Mouse (Mus musculus) forebrain, embryonic 14.5 days (tissue): Measurements from ENCODE around the gene Cyp2w1. TPM values are rescaled to one million over a fixed set of nuclear protein-coding genes. Genes with fewer than 3 reads are reported as not detected.

Experiments
- ATAC-seq: fragments of 200-750 bp; cut with Nextera tagmentation; 2 replicates; pipeline ENCODE4 v1.8.0; 2017; ENCODE audit warnings: mild to moderate bottlenecking, moderate library complexity
- DNase-seq: peaks from one replicate; pipeline ENCODE4 v3.0.0-alpha.2; 2015; ENCODE audit warnings: low spot score
- H3K27ac ChIP-seq: fragments of 300-500 bp; sonication (generic); 2 replicates; pipeline ENCODE4 v1.5.1; 2014; ENCODE audit warnings: low read depth, mild to moderate bottlenecking, control low read depth, low read length, moderate library complexity
- H3K27me3 ChIP-seq: fragments of 300-500 bp; sonication (generic); replicated peaks from 2 replicates; pipeline ENCODE4 v1.6.1; 2014; ENCODE audit warnings: low read length, control low read depth, mixed read lengths; ENCODE audit not compliant: control insufficient read depth, insufficient read depth
- H3K36me3 ChIP-seq: fragments of 300-500 bp; sonication (generic); 2 replicates; pipeline ENCODE4 v1.6.1; 2014; ENCODE audit warnings: low read length, control low read depth; ENCODE audit not compliant: control insufficient read depth, insufficient read depth
- H3K4me1 ChIP-seq: fragments of 300-500 bp; sonication (generic); 2 replicates; pipeline ENCODE4 v1.6.1; 2014; ENCODE audit warnings: antibody characterized with exemption, low read length, control low read depth; ENCODE audit not compliant: control insufficient read depth, insufficient read depth
- H3K4me2 ChIP-seq: fragments of 300-500 bp; sonication (generic); 2 replicates; pipeline ENCODE4 v1.6.1; 2014; ENCODE audit warnings: mild to moderate bottlenecking, control low read depth, low read length
- H3K4me3 ChIP-seq: fragments of 300-500 bp; sonication (generic); 2 replicates; pipeline ENCODE4 v1.5.1; 2014; ENCODE audit warnings: low read depth, low read length, control low read depth
- H3K9ac ChIP-seq: fragments of 300-500 bp; sonication (generic); 2 replicates; pipeline ENCODE4 v1.6.1; 2014; ENCODE audit warnings: mild to moderate bottlenecking, low read length, control low read depth, moderate library complexity
- H3K9me3 ChIP-seq: fragments of 300-500 bp; sonication (generic); replicated peaks from 2 replicates; pipeline ENCODE4 v1.6.1; 2016; ENCODE audit warnings: low read length, control low read depth, mixed read lengths; ENCODE audit not compliant: control insufficient read depth
- WGBS: fragments of 180-500 bp; shearing (Covaris S2); extraction: QIAGEN DNeasy Blood & Tissue Kit; methylation state at CpG from one replicate; pipeline ENCODE4 v1.1.7; 2014; 5-methylcytosine and 5-hydroxymethylcytosine counted together
- polyA plus RNA-seq: library from polyadenylated mRNA; unstranded; fragments of >200 nt; fragmentation: Nextera tagmentation; extraction: Ambion mirVana; gene quantifications from 2 replicates; pipeline ENCODE4 v1.2.1, GENCODE M21; 2014

Gene Cyp2w1
- polyA plus RNA-seq, 1 experiment from 2014 or later, result not detected

DNA sequence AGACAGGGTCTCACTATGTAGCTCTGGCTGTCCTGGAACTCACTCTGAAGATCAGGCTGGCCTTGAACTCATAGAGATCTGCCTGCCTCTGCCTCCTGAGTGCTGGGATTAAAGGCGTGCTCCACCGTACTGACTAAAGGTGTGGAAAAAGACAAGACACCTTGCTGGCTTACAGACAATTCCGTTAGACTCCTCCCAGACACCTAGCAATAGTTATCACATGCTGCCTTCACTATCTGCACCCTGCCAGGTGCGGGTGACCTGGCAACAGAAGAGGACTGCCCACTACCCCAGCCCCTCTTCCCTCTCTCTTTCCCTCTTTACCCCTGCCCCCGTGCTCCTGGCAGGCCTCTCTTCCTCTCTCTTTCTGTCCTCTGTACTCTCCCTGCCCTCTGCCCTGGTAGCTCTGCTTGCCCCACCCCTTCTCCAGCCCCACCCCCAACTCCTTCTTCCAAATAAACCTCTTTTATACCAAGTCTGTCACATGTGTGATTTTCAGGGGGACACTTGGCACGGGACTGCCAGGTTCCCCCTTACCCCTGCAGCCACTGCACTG lies 21.6 kb downstream of the Cyp2w1 start:
- DNase-seq (no peak), ATAC-seq (no peak)
- WGBS, result 83% methylated on average over 6 of the region's 6 CpGs
- Histone ChIP-seq H3K27ac (no peak overlapping the region), H3K9ac (no peak overlapping the region), H3K4me2 (no peak overlapping the region), H3K9me3 (no peaks in the 10 kb centered on the region), H3K27me3 (no peaks in the 10 kb centered on the region), H3K4me3 (no peak overlapping the region), H3K4me1 (peaks cover 9% of the 10 kb centered on the region), H3K36me3 (no peaks in the 10 kb centered on the region)

DNA sequence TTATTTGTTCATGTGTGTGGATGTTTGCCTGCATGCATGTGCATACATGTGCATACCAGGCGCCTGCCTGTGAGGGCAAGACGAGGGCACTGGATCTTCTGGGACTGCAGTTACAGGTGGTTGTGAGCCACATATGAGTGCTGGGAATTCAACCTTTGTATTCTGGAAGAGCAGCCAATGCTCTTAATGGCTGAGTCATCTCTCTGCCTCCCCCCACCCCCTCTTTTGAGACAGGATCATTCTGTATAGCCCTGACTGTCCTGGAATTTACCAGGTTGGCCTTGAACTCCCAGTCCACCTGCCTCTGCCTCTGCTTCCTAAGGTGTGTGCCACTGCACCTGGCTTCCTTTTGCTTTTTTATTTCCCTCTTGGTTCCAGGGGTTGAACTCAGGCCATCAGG lies 22.4 kb downstream of the Cyp2w1 start:
- Histone ChIP-seq H3K36me3 (no peaks in the 10 kb centered on the region), H3K27ac (no peak overlapping the region), H3K4me2 (no peak overlapping the region), H3K9ac (no peak overlapping the region), H3K27me3 (no peaks in the 10 kb centered on the region), H3K4me1 (peaks cover 9% of the 10 kb centered on the region), H3K9me3 (no peaks in the 10 kb centered on the region), H3K4me3 (no peak overlapping the region)
- WGBS, result 92% methylated on average over 2 of the region's 2 CpGs
- ATAC-seq (no peak), DNase-seq (no peak)

DNA sequence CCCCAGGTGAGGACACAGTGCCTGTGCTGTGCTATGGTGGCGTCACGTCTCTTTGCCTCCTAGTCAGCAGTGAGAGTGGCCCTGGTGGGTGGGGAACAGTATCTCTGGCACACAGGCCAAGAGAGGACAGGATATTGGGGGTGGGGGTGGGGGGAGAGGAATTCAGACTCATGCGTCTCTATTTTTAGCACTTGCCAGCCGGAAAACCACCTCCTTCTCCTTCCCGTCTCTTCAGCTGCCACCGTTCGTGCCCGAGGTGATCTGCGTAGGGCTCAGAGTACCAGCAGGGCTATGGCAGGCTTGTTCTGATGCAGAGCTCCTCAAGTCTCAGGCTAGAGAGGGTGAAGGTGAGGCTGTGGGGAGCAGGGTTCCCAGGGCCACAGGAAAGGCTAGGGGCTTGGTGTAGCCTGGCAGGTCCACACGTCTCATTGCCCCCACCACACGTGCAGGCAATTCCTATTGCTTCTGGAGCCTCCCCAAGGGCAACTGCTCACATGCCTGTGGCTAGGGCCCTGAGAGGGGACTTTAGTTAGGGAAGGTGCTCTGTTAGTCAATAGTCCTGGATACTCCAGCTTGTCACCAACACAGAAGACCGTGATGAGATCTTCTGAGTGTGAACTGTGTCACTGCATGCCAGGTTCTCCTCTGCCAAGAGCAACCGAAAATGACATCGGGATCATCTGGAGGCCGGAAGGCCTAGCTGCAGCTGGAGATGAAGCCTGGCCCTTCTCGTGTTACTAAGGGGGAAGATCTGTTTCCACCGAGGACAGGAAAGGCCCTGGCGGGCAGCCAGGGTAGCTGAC lies 25.3 kb downstream of the Cyp2w1 start, which contains the start of gene Gpr146:
Gene Gpr146 (plus strand): TSS at position 230 of the 803 bp plus-strand sequence.
- no peak within 1 kb of the TSS for H3K27ac ChIP-seq
- H3K4me2 ChIP-seq, result no peak within 1 kb of the TSS
- 86% methylated on average over 18 of the region's 18 CpGs for WGBS
- no peaks in the 10 kb centered on the region for H3K36me3 ChIP-seq
- H3K9me3 ChIP-seq, result no peaks in the 10 kb centered on the region
- ATAC-seq (no peak), DNase-seq (no peak)
- no peak within 1 kb of the TSS for H3K9ac ChIP-seq
- H3K27me3 ChIP-seq, result no peaks in the 10 kb centered on the region
- H3K4me1 ChIP-seq, result peaks cover 7% of the 10 kb centered on the region
- H3K4me3 ChIP-seq, result no peak within 1 kb of the TSS

DNA sequence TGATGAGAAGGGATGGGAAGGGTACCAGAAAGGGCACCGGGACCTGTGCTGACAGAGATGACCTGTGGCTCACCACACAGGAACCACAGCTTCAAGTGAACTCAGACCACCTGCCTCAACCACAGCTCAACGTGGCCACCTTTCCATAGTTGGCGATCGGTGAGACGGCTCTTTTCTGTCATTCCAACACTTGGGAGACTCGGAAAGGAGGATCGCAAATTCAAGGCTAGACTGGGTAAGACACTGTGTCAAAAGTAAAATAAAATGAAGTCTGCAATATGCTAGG lies 25.8 kb downstream of the Cyp2w1 start:
- WGBS, result 92% methylated on average over 7 of the region's 7 CpGs
- Histone ChIP-seq H3K9ac (no peak overlapping the region), H3K4me1 (peaks cover 7% of the 10 kb centered on the region), H3K27me3 (no peaks in the 10 kb centered on the region), H3K4me2 (no peak overlapping the region), H3K27ac (no peak overlapping the region), H3K9me3 (no peaks in the 10 kb centered on the region), H3K4me3 (no peak overlapping the region), H3K36me3 (no peaks in the 10 kb centered on the region)
- DNase-seq, result no peak
- no peak for ATAC-seq

- no peak for DNase-seq
- WGBS, result 73% methylated on average over 21 of the region's 21 CpGs
These were observed 26.7 kb downstream of the Cyp2w1 start for GRCm38 (mm10) chr5:139378986-139379629.

GRCm38 (mm10) chr5:139379771-139380384 lies 27.5 kb downstream of the Cyp2w1 start:
- H3K27ac ChIP-seq, result no peak overlapping the region
- no peaks in the 10 kb centered on the region for H3K9me3 ChIP-seq
- peak overlapping the region; percentile 55 for H3K4me3 ChIP-seq
- peaks cover 7% of the 10 kb centered on the region for H3K4me1 ChIP-seq
- DNase-seq (no peak), ATAC-seq (no peak; the same call in 1 of the 2 replicates)
- no peaks in the 10 kb centered on the region for H3K27me3 ChIP-seq
- H3K36me3 ChIP-seq, result no peaks in the 10 kb centered on the region
- peak overlapping the region; percentile 71 for H3K9ac ChIP-seq
- peak overlapping the region; percentile 87 for H3K4me2 ChIP-seq
- WGBS, result 18% methylated on average over 8 of the region's 8 CpGs

More at GRCm38 (mm10) chr5:139378986-139379629, 26.7 kb downstream of the Cyp2w1 start:
- no peak overlapping the region for H3K27ac ChIP-seq
- no peaks in the 10 kb centered on the region for H3K36me3 ChIP-seq
- H3K9me3 ChIP-seq, result no peaks in the 10 kb centered on the region
- H3K4me1 ChIP-seq, result peaks cover 7% of the 10 kb centered on the region
- ATAC-seq, result no peak
- H3K4me3 ChIP-seq, result no peak overlapping the region
- no peak overlapping the region for H3K9ac ChIP-seq
- H3K4me2 ChIP-seq, result no peak overlapping the region
- no peaks in the 10 kb centered on the region for H3K27me3 ChIP-seq

DNA sequence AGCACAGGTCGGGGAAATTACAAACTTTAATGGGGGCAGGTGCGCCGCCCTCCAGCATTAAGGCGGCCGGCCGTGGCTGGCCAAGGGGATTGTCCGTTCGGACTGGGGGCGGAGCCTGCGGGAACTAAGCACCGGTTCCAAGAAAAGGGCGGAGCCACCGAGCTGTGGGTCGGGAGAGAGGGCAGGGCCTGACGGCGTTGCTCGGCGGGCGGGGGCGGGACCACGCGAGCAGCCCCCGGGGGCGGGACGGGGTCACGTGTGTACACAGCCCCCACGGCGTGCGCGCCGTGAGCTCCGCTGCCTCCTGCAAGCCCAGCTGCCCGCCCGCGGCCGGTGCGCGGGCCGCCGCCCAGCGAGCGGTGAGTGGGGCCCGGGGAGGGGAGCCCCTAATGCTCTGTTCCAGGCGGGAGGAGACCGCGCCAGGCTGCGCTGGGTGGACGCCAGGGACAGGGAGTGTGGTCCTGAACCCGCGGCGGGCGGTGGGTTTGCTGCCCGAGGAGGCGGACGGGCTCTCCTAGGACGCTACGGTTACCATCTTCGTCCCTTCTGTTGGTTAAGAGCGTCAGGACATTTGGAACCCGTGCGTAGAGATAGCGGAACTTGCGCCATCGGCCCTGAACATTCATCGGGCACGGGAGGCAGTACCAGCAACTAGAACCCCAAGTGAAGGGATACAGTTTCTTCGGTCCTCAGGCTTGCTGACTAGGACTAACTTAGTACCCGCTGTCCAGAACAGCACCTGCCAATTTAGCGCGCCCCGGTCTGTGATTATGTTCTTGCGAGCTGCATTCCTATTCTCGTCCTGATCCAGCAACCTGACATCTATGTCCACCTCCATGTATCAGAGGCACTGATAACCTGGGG lies 28.2 kb downstream of the Cyp2w1 start:
- no peaks in the 10 kb centered on the region for H3K27me3 ChIP-seq
- DNase-seq, result peak; percentile 89
- H3K9me3 ChIP-seq, result no peaks in the 10 kb centered on the region
- no peaks in the 10 kb centered on the region for H3K36me3 ChIP-seq
- peak; percentile 89 for ATAC-seq
- no peak overlapping the region for H3K27ac ChIP-seq
- peak overlapping the region; percentile 55 for H3K4me3 ChIP-seq
- peak overlapping the region; percentile 71 for H3K9ac ChIP-seq
- peak overlapping the region; percentile 87 for H3K4me2 ChIP-seq
- WGBS, result 1% methylated on average over 66 of the region's 73 CpGs
- peaks cover 7% of the 10 kb centered on the region for H3K4me1 ChIP-seq
